Mouse (Mus musculus): ENCODE results near the gene Zfp276. TPM values are rescaled to one million over a fixed set of nuclear protein-coding genes. Genes with fewer than 3 reads are reported as not detected.
A peak's percentile ranks its signal among the peaks of the same experiment; 100 is the strongest.
"Not testable (repeated sequence)": the region's sequence is repeated elsewhere in the genome, so short reads cannot be mapped to it uniquely, and the experiment has no call there.

Gene Zfp276
- total and polyA plus RNA-seq, 3 experiments, result 7.1 to 15.0 (median 8.6) TPM

DNA sequence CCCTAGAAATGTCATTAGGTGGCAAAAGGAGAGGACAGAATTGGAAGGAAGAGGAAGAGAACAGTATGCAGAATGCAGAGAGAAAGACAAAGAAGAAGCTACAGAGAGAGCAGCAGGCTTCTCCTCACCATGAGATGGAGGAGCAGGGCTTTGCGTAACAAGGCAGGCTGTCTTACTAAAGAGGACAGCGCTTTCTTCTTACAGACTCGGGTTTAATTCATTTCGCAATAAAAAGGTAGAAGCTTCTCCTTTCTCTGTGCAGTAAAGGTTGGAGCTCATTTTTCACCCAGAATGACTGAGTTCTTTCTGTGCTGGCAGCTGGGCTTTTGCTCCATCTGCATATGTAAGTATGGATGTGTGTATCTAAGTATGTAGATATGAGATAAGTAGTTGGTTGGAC lies 25.8 kb downstream of the Zfp276 start:
- Histone ChIP-seq H3K4me1 (ENCODE audit: insufficient read depth, low read depth, low read length) (peaks cover 7% of the 10 kb centered on the region), H3K4me3 (ENCODE audit: low read depth, low read length) (no peak overlapping the region), H3K9me3 (replicated peaks) (no peaks in the 10 kb centered on the region), H3K36me3 (replicated peaks) (peaks cover 91% of the 10 kb centered on the region), H3K27me3 (ENCODE audit: insufficient read depth, low read length) (no peaks in the 10 kb centered on the region)
- TF ChIP-seq CTCF (IDR thresholded peaks at IDR 0.05; ENCODE audit: low read depth, low read length), result no peak
- no peak for TF ChIP-seq POLR2AphosphoS5 (IDR thresholded peaks at IDR 0.05; ENCODE audit: insufficient replicate concordance, low read depth, low read length)
- TF ChIP-seq TAL1 (conservative IDR thresholded peaks at IDR 0.05; ENCODE audit: low read depth, low read length), result no peak
- TF ChIP-seq GATA1 (IDR thresholded peaks at IDR 0.05; ENCODE audit: borderline replicate concordance, low read length), result no peak
- no peak for TF ChIP-seq GATA2 (IDR thresholded peaks at IDR 0.05; ENCODE audit: borderline replicate concordance, low read depth, low read length)
- no peak for ATAC-seq (ENCODE audit: extremely low read depth, insufficient number of reproducible peaks, low FRiP score, poor library complexity, severe bottlenecking)
- DNase-seq (ENCODE audit: low spot score), result no peak

DNA sequence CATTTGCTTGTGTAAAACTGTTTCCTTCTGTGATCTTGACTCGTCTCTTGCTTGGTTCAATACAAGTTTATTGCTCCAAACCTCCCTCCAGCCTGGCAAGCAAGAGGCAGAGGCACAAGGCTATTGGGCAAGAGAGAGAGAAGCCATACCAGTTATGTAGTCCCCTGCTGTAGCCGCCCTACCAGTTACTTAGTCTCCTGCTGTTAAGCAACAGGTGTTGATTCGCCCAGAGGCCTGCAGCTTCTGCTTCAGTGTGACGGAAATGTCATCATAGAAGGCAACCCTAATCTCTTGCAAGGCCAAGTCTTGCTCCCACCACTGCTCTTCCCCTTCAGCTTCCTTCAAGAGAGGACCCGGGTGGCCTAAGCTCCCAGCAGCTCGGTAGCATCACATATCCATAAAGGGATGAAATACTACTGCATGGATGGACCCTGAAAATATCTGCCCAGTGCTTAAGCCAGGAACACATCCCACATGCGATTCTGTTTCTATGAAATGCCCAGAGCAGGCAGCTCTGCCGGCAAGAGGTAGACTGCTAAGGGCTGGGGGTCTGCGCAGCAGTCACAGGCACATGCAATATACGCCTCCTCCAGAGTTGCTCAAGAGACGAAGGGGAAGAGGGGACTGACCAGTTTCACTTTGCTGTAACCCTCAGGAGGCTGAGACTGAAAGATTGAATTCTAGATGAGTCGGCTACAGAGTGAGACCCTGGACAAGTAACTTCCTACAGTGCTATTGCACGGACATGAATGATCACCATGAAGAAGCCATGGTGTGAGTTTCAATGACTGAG lies 26.5 kb downstream of the Zfp276 start:
- no peak for TF ChIP-seq GATA1 (IDR thresholded peaks at IDR 0.05; ENCODE audit: borderline replicate concordance, low read length)
- TF ChIP-seq TAL1 (conservative IDR thresholded peaks at IDR 0.05; ENCODE audit: low read depth, low read length), result no peak
- TF ChIP-seq CTCF (IDR thresholded peaks at IDR 0.05; ENCODE audit: low read depth, low read length), result no peak
- TF ChIP-seq POLR2AphosphoS5 (IDR thresholded peaks at IDR 0.05; ENCODE audit: insufficient replicate concordance, low read depth, low read length), result no peak
- no peak overlapping the region for H3K4me3 ChIP-seq (ENCODE audit: low read depth, low read length)
- H3K9me3 ChIP-seq (replicated peaks), result no peaks in the 10 kb centered on the region
- ATAC-seq (ENCODE audit: extremely low read depth, insufficient number of reproducible peaks, low FRiP score, poor library complexity, severe bottlenecking), result no peak
- no peak for DNase-seq (ENCODE audit: low spot score)
- peaks cover 7% of the 10 kb centered on the region for H3K4me1 ChIP-seq (ENCODE audit: insufficient read depth, low read depth, low read length)
- H3K36me3 ChIP-seq (replicated peaks), result peaks cover 91% of the 10 kb centered on the region
- no peaks in the 10 kb centered on the region for H3K27me3 ChIP-seq (ENCODE audit: insufficient read depth, low read length)

DNA sequence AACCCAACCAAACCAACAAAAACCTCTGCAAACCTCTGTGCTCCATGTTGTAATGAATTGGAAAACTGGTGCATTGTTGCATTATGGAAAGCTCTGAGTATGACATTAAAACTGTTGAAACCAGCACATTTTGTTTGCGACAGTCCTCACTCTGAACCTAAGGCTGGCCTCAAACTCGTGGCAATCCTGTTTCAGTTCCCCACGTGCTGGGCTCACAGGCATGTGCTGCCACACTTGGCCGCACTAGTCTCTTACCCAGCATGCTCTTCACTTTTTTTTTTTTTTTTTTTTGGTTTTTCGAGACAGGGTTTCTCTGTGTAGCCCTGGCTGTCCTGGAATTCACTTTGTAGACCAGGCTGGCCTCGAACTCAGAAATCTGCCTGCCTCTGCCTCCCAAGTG lies 29.0 kb downstream of the Zfp276 start:
- H3K27me3 ChIP-seq (ENCODE audit: insufficient read depth, low read length); ATAC-seq (ENCODE audit: extremely low read depth, insufficient number of reproducible peaks, low FRiP score, poor library complexity, severe bottlenecking); H3K9me3 ChIP-seq (replicated peaks); H3K4me3 ChIP-seq (ENCODE audit: low read depth, low read length); H3K4me1 ChIP-seq (ENCODE audit: insufficient read depth, low read depth, low read length); DNase-seq (ENCODE audit: low spot score): not testable (repeated sequence)
- peaks cover 95% of the 10 kb centered on the region for H3K36me3 ChIP-seq (replicated peaks)

DNA sequence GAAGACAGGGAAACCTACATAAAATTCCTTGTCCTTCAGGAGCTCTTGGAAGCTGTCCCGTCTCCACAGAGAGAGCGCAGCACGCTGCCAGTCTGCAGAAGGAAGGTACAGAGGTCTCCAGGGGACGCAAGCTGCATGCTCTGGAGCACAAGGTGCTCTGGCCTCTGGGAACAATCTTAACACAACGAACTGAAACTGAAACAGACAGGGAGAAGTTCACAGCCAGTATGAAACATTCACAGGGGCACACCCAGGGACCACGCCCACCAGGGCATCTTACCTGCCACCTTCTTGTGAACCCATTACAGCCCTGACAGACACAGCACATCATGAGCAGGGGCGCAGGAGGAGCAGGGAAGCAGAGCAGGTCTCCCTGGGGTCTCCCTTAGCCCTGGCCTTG lies 30.0 kb downstream of the Zfp276 start:
- Histone ChIP-seq H3K4me3 (ENCODE audit: low read depth, low read length) (no peak overlapping the region), H3K9me3 (replicated peaks) (no peaks in the 10 kb centered on the region), H3K4me1 (ENCODE audit: insufficient read depth, low read depth, low read length) (peaks cover 7% of the 10 kb centered on the region), H3K36me3 (replicated peaks) (peaks cover 95% of the 10 kb centered on the region), H3K27me3 (ENCODE audit: insufficient read depth, low read length) (no peaks in the 10 kb centered on the region)
- ATAC-seq (ENCODE audit: extremely low read depth, insufficient number of reproducible peaks, low FRiP score, poor library complexity, severe bottlenecking) (no peak), DNase-seq (ENCODE audit: low spot score) (no peak)
- TF ChIP-seq CTCF (IDR thresholded peaks at IDR 0.05; ENCODE audit: low read depth, low read length) (no peak), GATA2 (IDR thresholded peaks at IDR 0.05; ENCODE audit: borderline replicate concordance, low read depth, low read length) (no peak), GATA1 (IDR thresholded peaks at IDR 0.05; ENCODE audit: borderline replicate concordance, low read length) (no peak), POLR2AphosphoS5 (IDR thresholded peaks at IDR 0.05; ENCODE audit: insufficient replicate concordance, low read depth, low read length) (no peak), TAL1 (conservative IDR thresholded peaks at IDR 0.05; ENCODE audit: low read depth, low read length) (no peak)

DNA sequence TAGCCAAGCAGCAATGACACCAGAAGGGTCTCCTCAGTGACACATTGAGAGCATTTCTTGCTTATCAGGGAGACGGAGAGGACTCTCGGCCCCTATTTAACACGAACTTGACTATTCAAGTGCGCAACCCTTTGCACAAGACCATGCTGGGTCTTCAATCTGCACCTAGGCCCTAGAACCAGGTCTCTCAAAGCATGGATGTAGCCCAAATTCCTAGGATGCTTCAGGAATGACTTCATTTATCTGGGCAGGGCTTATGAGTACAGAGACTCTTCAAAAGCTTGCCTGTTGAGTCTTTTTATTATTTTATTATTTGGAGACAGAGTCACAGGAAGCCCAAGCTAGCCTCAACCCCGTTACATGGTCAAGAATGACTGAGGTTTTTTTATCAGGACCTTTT lies 30.5 kb downstream of the Zfp276 start:
- TF ChIP-seq GATA2 (IDR thresholded peaks at IDR 0.05; ENCODE audit: borderline replicate concordance, low read depth, low read length) (no peak), GATA1 (IDR thresholded peaks at IDR 0.05; ENCODE audit: borderline replicate concordance, low read length) (no peak)
- Histone ChIP-seq H3K9me3 (replicated peaks) (no peaks in the 10 kb centered on the region), H3K27me3 (ENCODE audit: insufficient read depth, low read length) (no peaks in the 10 kb centered on the region), H3K36me3 (replicated peaks) (peaks cover 96% of the 10 kb centered on the region), H3K4me1 (ENCODE audit: insufficient read depth, low read depth, low read length) (peaks cover 7% of the 10 kb centered on the region), H3K4me3 (ENCODE audit: low read depth, low read length) (no peak overlapping the region)
- ATAC-seq (ENCODE audit: extremely low read depth, insufficient number of reproducible peaks, low FRiP score, poor library complexity, severe bottlenecking) (no peak), DNase-seq (ENCODE audit: low spot score) (no peak)

GRCm38 (mm10) chr8:123287362-123287761 lies 33.4 kb downstream of the Zfp276 start:
- peaks cover 94% of the 10 kb centered on the region for H3K36me3 ChIP-seq (replicated peaks)
- no peak overlapping the region for H3K4me3 ChIP-seq (ENCODE audit: low read depth, low read length)
- H3K27me3 ChIP-seq (ENCODE audit: insufficient read depth, low read length), result no peaks in the 10 kb centered on the region
- no peak for TF ChIP-seq GATA1 (IDR thresholded peaks at IDR 0.05; ENCODE audit: borderline replicate concordance, low read length)
- DNase-seq (ENCODE audit: low spot score) (no peak), ATAC-seq (ENCODE audit: extremely low read depth, insufficient number of reproducible peaks, low FRiP score, poor library complexity, severe bottlenecking) (no peak)
- no peaks in the 10 kb centered on the region for H3K9me3 ChIP-seq (replicated peaks)
- H3K4me1 ChIP-seq (ENCODE audit: insufficient read depth, low read depth, low read length), result peaks cover 7% of the 10 kb centered on the region

DNA sequence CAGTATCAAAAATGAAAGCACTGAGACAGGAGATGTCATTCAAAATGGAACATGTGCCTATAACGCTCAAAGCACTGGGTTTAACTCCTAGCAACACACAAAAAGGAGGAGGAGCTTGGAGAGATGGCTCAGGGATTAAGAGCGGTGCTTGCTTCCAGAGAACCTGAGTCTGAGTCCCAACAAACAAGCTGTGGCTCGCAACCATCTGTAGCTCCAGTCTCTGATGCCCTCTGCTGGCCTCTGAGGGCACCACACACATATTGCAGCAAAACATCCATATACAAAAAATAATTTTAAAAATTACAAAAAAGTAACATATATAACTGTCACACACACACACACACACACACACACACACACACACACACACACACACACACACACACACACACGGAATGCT lies 36.2 kb downstream of the Zfp276 start:
- no peak for TF ChIP-seq GATA1 (IDR thresholded peaks at IDR 0.05; ENCODE audit: borderline replicate concordance, low read length)
- 0 out of 2 replicates have a peak, but pooled peaks have one; percentile 18 for TF ChIP-seq CTCF (IDR thresholded peaks at IDR 0.05; ENCODE audit: low read depth, low read length)
- H3K9me3 ChIP-seq (replicated peaks), result no peaks in the 10 kb centered on the region
- H3K4me1 ChIP-seq (ENCODE audit: insufficient read depth, low read depth, low read length), result no peaks in the 10 kb centered on the region
- ATAC-seq (ENCODE audit: extremely low read depth, insufficient number of reproducible peaks, low FRiP score, poor library complexity, severe bottlenecking) (no peak), DNase-seq (ENCODE audit: low spot score) (no peak)
- H3K4me3 ChIP-seq (ENCODE audit: low read depth, low read length), result no peak overlapping the region
- no peaks in the 10 kb centered on the region for H3K27me3 ChIP-seq (ENCODE audit: insufficient read depth, low read length)
- peaks cover 92% of the 10 kb centered on the region for H3K36me3 ChIP-seq (replicated peaks)
